8 mouse cellular contexts compared by ENCODE assay signal in the genomic region with DNA sequence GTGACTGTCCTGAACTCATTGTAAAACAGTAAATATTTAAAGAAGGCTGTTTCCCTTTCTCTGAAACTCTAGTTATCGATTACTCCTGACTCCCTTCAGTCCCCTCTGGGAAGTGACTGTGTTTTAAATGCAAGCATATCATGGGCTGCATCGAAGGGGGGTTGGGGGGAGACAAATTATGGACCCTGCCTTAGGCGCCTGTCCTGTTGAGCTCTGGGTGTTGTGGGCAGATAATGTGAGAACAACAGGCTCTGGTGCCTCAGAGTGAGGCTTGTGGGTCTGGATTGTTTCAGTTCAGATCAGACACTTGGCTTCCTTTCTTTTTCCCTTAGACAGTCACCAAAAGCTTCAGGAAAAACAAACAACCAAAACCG.
DNase-seq lines count a peak whose midpoint lies in the region; ATAC-seq and TF ChIP-seq lines count a peak whose summit lies in the region.

No protein-coding gene starts in this region.

- TF ChIP-seq POLR2A in thymus, adult 2 months (IDR thresholded peaks at IDR 0.05; ENCODE audit: control insufficient read depth, extremely low read depth, insufficient read depth, low read length, poor library complexity) = no peak
- TF ChIP-seq POLR2A in cerebellum, adult 2 months (IDR thresholded peaks at IDR 0.05; ENCODE audit: borderline replicate concordance, insufficient read depth, low read length) = no peak

- TF ChIP-seq CTCF in thymus, adult 2 months (IDR thresholded peaks at IDR 0.05; ENCODE audit: borderline replicate concordance, control insufficient read depth, extremely low read depth, insufficient read depth, low read length, poor library complexity) = no peak
- no peak for TF ChIP-seq CTCF in cerebellum, adult 2 months (IDR thresholded peaks at IDR 0.05; ENCODE audit: borderline replicate concordance, insufficient read depth, low read depth, low read length)

- peaks cover 18% of the 10 kb centered on the region for H3K4me1 ChIP-seq in embryonic facial prominence, embryonic 12.5 days
- H3K4me1 ChIP-seq in intestine, embryonic 14.5 days (replicated peaks; ENCODE audit: control insufficient read depth, insufficient read depth, low read length) = peaks cover 10% of the 10 kb centered on the region
- H3K4me1 ChIP-seq in midbrain, embryonic 14.5 days (ENCODE audit: control insufficient read depth, insufficient read depth, low read length) = peaks cover 22% of the 10 kb centered on the region
- H3K4me1 ChIP-seq in thymus, adult 2 months (replicated peaks; ENCODE audit: control insufficient read depth, insufficient read depth, low read length) = no peaks in the 10 kb centered on the region
- H3K4me1 ChIP-seq in cerebellum, adult 2 months (ENCODE audit: control insufficient read depth, insufficient read depth, low read length) = no peaks in the 10 kb centered on the region

- no peaks in the 10 kb centered on the region for H3K36me3 ChIP-seq in embryonic facial prominence, embryonic 12.5 days
- no peaks in the 10 kb centered on the region for H3K36me3 ChIP-seq in intestine, embryonic 14.5 days (ENCODE audit: control insufficient read depth, insufficient read depth, low read length)
- H3K36me3 ChIP-seq in midbrain, embryonic 14.5 days (ENCODE audit: control insufficient read depth, insufficient read depth, low read length) = no peaks in the 10 kb centered on the region
- H3K36me3 ChIP-seq in thymus, adult 2 months (ENCODE audit: control insufficient read depth, insufficient read depth, low read length) = no peaks in the 10 kb centered on the region

- no peak overlapping the region for H3K4me3 ChIP-seq in embryonic facial prominence, embryonic 12.5 days
- no peak overlapping the region for H3K4me3 ChIP-seq in intestine, embryonic 14.5 days (ENCODE audit: low read depth, low read length)
- no peak overlapping the region for H3K4me3 ChIP-seq in midbrain, embryonic 14.5 days (replicated peaks; ENCODE audit: low read depth, low read length)
- no peak overlapping the region for H3K4me3 ChIP-seq in thymus, adult 2 months (ENCODE audit: control insufficient read depth, insufficient read depth, low read length)
- H3K4me3 ChIP-seq in cerebellum, adult 2 months (replicated peaks; ENCODE audit: insufficient read depth, low read depth, low read length) = no peak overlapping the region

- H3K9ac ChIP-seq in embryonic facial prominence, embryonic 12.5 days = no peak overlapping the region; the same call in 1 of the 2 replicates
- no peak overlapping the region for H3K9ac ChIP-seq in intestine, embryonic 14.5 days (ENCODE audit: low read length)
- H3K9ac ChIP-seq in midbrain, embryonic 14.5 days (replicated peaks; ENCODE audit: low read length) = no peak overlapping the region

- H3K9me3 ChIP-seq in embryonic facial prominence, embryonic 12.5 days = no peaks in the 10 kb centered on the region
- H3K9me3 ChIP-seq in intestine, embryonic 14.5 days (ENCODE audit: control insufficient read depth, low read length) = no peaks in the 10 kb centered on the region
- no peaks in the 10 kb centered on the region for H3K9me3 ChIP-seq in midbrain, embryonic 14.5 days (ENCODE audit: control insufficient read depth, low read length)

- peak; percentile 57 for DNase-seq in heart, adult 8-10 months (ENCODE audit: low spot score)
- DNase-seq in heart, adult 9 months (ENCODE audit: low spot score in 2 of 2) = no peak
- peak; percentile 64 for DNase-seq in intestine, embryonic 14.5 days (ENCODE audit: low spot score)
- no peak for DNase-seq in midbrain, embryonic 14.5 days
- DNase-seq in cerebellum, postnatal 10 days = no peak
- no peak for DNase-seq in thymus, adult 2 months
- no peak for DNase-seq in cerebellum, adult 2 months

- no peaks in the 10 kb centered on the region for H3K27me3 ChIP-seq in embryonic facial prominence, embryonic 12.5 days
- H3K27me3 ChIP-seq in intestine, embryonic 14.5 days (replicated peaks; ENCODE audit: control insufficient read depth, insufficient read depth, low read length) = no peaks in the 10 kb centered on the region
- H3K27me3 ChIP-seq in midbrain, embryonic 14.5 days (ENCODE audit: control insufficient read depth, insufficient read depth, low read length) = no peaks in the 10 kb centered on the region
- H3K27me3 ChIP-seq in thymus, adult 2 months (ENCODE audit: control insufficient read depth, insufficient read depth, low read length) = no peaks in the 10 kb centered on the region
- H3K27me3 ChIP-seq in cerebellum, adult 2 months (ENCODE audit: control insufficient read depth, insufficient read depth, low read length) = no peaks in the 10 kb centered on the region

- WGBS in embryonic facial prominence, embryonic 12.5 days = 4% methylated on average over 4 of the region's 4 CpGs
- WGBS in intestine, embryonic 14.5 days = 2% methylated on average over 4 of the region's 4 CpGs
- 2% methylated on average over 4 of the region's 4 CpGs for WGBS in midbrain, embryonic 14.5 days
- 58% methylated on average over 4 of the region's 4 CpGs for WGBS in thymus, adult 2 months
- WGBS in cerebellum, adult 2 months = 19% methylated on average over 4 of the region's 4 CpGs

- H3K4me2 ChIP-seq in embryonic facial prominence, embryonic 12.5 days (replicated peaks) = peak overlapping the region; percentile 15; the same call in 1 of the 2 replicates
- H3K4me2 ChIP-seq in intestine, embryonic 14.5 days (ENCODE audit: low read length) = peak overlapping the region; percentile 18; the same call in 1 of the 2 replicates
- no peak overlapping the region for H3K4me2 ChIP-seq in midbrain, embryonic 14.5 days (ENCODE audit: low read length)

- peak; percentile 47 for ATAC-seq in embryonic facial prominence, embryonic 12.5 days (ENCODE audit: insufficient number of reproducible peaks, insufficient read depth, low FRiP score, low TSS enrichment)
- peak; percentile 86 for ATAC-seq in intestine, embryonic 14.5 days (replicated peaks; ENCODE audit: low FRiP score, low TSS enrichment, low read depth)
- 0 out of 2 replicates have a peak, but pooled peaks have one; percentile 22 for ATAC-seq in midbrain, embryonic 14.5 days (ENCODE audit: low FRiP score, low TSS enrichment)

- peak overlapping the region; percentile 82 for H3K27ac ChIP-seq in embryonic facial prominence, embryonic 12.5 days
- peak overlapping the region; percentile 91 for H3K27ac ChIP-seq in intestine, embryonic 14.5 days (ENCODE audit: low read depth)
- peak overlapping the region; percentile 83 for H3K27ac ChIP-seq in midbrain, embryonic 14.5 days (replicated peaks; ENCODE audit: low read depth, low read length)
- H3K27ac ChIP-seq in thymus, adult 2 months (ENCODE audit: control insufficient read depth, insufficient read depth, low read length) = no peak overlapping the region
- no peak overlapping the region for H3K27ac ChIP-seq in cerebellum, adult 2 months (ENCODE audit: insufficient read depth, low read length)

Comparison
In these comparisons a context has a peak if more than half of its experiments do, and no peak if none do; other contexts are left out.
1. DNase-seq: peak in heart, adult 8-10 months (single experiment) and intestine, embryonic 14.5 days (single experiment); none in heart, adult 9 months (0 of 2), midbrain, embryonic 14.5 days (single experiment), cerebellum, postnatal 10 days (0 of 2), thymus, adult 2 months (single experiment) and cerebellum, adult 2 months (0 of 2).
2. ATAC-seq: peak in every context shown above with its lines; median percentile 86 in intestine, embryonic 14.5 days; 47 in embryonic facial prominence, embryonic 12.5 days; 22 in midbrain, embryonic 14.5 days.
3. H3K27ac ChIP-seq: peak in embryonic facial prominence, embryonic 12.5 days (single experiment), intestine, embryonic 14.5 days (single experiment) and midbrain, embryonic 14.5 days (single experiment); none in thymus, adult 2 months (single experiment) and cerebellum, adult 2 months (single experiment).